Mouse (Mus musculus) ZHBTc4 (cell line): ENCODE measurements around the gene Samd10.

ENCODE experiments used
- DNase-seq: peaks from one replicate; pipeline ENCODE4 v3.0.0-alpha.2; 2011; ENCODE audit warnings: low read depth, low spot score

The Samd10 gene

GRCm38 (mm10) chr2:181577981-181578581, 20.9 kb downstream of the Samd10 start:
- DNase-seq = no peak

- DNase-seq = no peak
Observed at GRCm38 (mm10) chr2:181577126-181577525, 21.9 kb downstream of the Samd10 start.

- DNase-seq = no peak
Observed at GRCm38 (mm10) chr2:181576613-181577012, 22.4 kb downstream of the Samd10 start.

GRCm38 (mm10) chr2:181574921-181575545, 24.0 kb downstream of the Samd10 start:
- no peak for DNase-seq

GRCm38 (mm10) chr2:181573961-181574360, 25.1 kb downstream of the Samd10 start:
- DNase-seq = no peak

- no peak for DNase-seq
Observed at GRCm38 (mm10) chr2:181572921-181573920, 25.8 kb downstream of the Samd10 start.

- no peak for DNase-seq
Observed at GRCm38 (mm10) chr2:181571941-181572670, 26.9 kb downstream of the Samd10 start.

- no peak for DNase-seq
Observed at GRCm38 (mm10) chr2:181570921-181571595, 28.0 kb downstream of the Samd10 start.

- no peak for DNase-seq
Observed at GRCm38 (mm10) chr2:181570375-181570774, 28.6 kb downstream of the Samd10 start.

- no peak for DNase-seq
Observed at GRCm38 (mm10) chr2:181569856-181570255, 29.2 kb downstream of the Samd10 start.

GRCm38 (mm10) chr2:181568272-181569008, 30.6 kb downstream of the Samd10 start:
- DNase-seq = peak; percentile 60

GRCm38 (mm10) chr2:181567338-181567737, 31.7 kb downstream of the Samd10 start:
- DNase-seq = no peak

- no peak for DNase-seq
Observed at GRCm38 (mm10) chr2:181553772-181554171, 45.2 kb downstream of the Samd10 start.

- DNase-seq = no peak
Observed at GRCm38 (mm10) chr2:181550233-181550632, 48.8 kb downstream of the Samd10 start.

GRCm38 (mm10) chr2:181548682-181549081, 50.3 kb downstream of the Samd10 start:
- no peak for DNase-seq

- no peak for DNase-seq
Observed at GRCm38 (mm10) chr2:181548227-181548626, 50.8 kb downstream of the Samd10 start.

GRCm38 (mm10) chr2:181546142-181546541, 52.9 kb downstream of the Samd10 start:
- DNase-seq = no peak
